14 mouse cellular contexts compared by ENCODE assay signal in the genomic region with DNA sequence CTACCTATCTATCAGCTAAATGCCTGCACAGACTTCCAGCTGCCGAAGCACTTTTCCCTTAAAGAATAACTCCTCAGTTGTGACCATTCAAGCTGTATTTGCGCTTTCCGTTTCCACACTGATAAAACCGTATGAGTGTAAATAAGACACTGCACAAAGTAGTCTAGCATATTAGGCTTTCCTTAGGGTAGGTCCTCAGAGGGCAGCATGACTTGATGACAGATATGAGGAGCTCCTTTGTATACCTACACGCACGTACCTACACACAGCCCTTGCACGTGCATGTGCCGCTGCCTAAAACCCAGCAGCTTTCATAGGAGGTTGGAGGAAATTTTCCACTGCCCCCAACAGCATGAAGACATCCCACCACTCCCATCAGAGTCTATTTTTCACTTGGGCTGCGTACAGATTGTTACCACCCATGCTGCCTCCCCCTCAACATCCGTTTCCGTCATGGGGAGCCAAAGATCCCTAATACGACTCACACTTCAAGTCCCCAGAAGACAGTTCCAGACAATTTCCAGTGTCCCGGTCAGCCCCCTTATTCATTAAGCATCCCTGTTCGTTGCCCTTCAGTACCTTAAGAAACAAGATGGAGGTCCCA. TPM values are rescaled to one million over a fixed set of nuclear protein-coding genes. Genes with fewer than 3 reads are reported as not detected.
DNase-seq lines count a peak whose midpoint lies in the region; ATAC-seq and TF ChIP-seq lines count a peak whose summit lies in the region.
"Had no signal": no experiment of that assay in that cellular context is flagged by ENCODE, and none has a peak within 500 bp of the region (broad histone marks: within the 10 kb centered on the region; RNA-seq: fewer than 3 reads in every experiment).

No protein-coding gene starts in this region.

- H3K4me3 ChIP-seq in heart, embryonic 16.5 days (ENCODE audit: low read length) = no peak overlapping the region
- no peak overlapping the region for H3K4me3 ChIP-seq in lung, postnatal 0 days (ENCODE audit: low read depth, low read length)
- H3K4me3 ChIP-seq in stomach, embryonic 15.5 days (replicated peaks) = no peak overlapping the region
- H3K4me3 ChIP-seq: forebrain, embryonic 15.5 days; liver, embryonic 13.5 days; midbrain, embryonic 12.5 days; myocyte had no signal

- TF ChIP-seq CTCF in lung, postnatal 0 days (IDR thresholded peaks at IDR 0.05) = no peak

- 77% methylated on average over 14 of the region's 14 CpGs for WGBS in heart, embryonic 16.5 days
- 72% methylated on average over 14 of the region's 14 CpGs for WGBS in lung, postnatal 0 days
- 74% methylated on average over 14 of the region's 14 CpGs for WGBS in stomach, embryonic 15.5 days

- H3K27me3 ChIP-seq in heart, embryonic 16.5 days (ENCODE audit: control insufficient read depth, insufficient read depth, low read length) = no peaks in the 10 kb centered on the region
- H3K27me3 ChIP-seq in lung, postnatal 0 days (replicated peaks; ENCODE audit: insufficient read depth, low read length) = no peaks in the 10 kb centered on the region
- no peaks in the 10 kb centered on the region for H3K27me3 ChIP-seq in stomach, embryonic 15.5 days (replicated peaks)
- H3K27me3 ChIP-seq: forebrain, embryonic 15.5 days; liver, embryonic 13.5 days; midbrain, embryonic 12.5 days had no signal

- H3K4me2 ChIP-seq in heart, embryonic 16.5 days (ENCODE audit: low read depth, low read length) = no peak overlapping the region
- 0 out of 2 replicates have a peak overlapping the region, but pooled peaks have one; percentile 15 for H3K4me2 ChIP-seq in lung, postnatal 0 days (replicated peaks; ENCODE audit: low read depth, low read length)
- H3K4me2 ChIP-seq in stomach, embryonic 15.5 days = no peak overlapping the region
- H3K4me2 ChIP-seq: forebrain, embryonic 15.5 days; liver, embryonic 13.5 days; midbrain, embryonic 12.5 days had no signal

- ATAC-seq in heart, embryonic 16.5 days (replicated peaks; ENCODE audit: extremely low read depth, insufficient read depth, low FRiP score) = no peak
- no peak for ATAC-seq in lung, postnatal 0 days
- ATAC-seq in stomach, embryonic 15.5 days (ENCODE audit: insufficient read depth, low FRiP score, low read depth) = peak; percentile 80

- no peak for DNase-seq in heart, postnatal 4 days
- no peak for DNase-seq in lung, postnatal 0 days (ENCODE audit: low spot score)
- DNase-seq in lung, postnatal 14 days = no peak
- DNase-seq in layer of hippocampus, adult 8-10 months (ENCODE audit: low spot score in 2 of 2) = peak; percentile 70 to 77
- no peak for DNase-seq in thymus, postnatal 4 days
- no peak for DNase-seq in cerebellum, adult 9-11 months
- DNase-seq: liver, embryonic 13.5 days; retina, postnatal 1 day; thymus, adult 2 months had no signal

- H3K27ac ChIP-seq in heart, embryonic 16.5 days (ENCODE audit: low read length) = 0 out of 2 replicates have a peak overlapping the region, but pooled peaks have one; percentile 50
- no peak overlapping the region for H3K27ac ChIP-seq in lung, postnatal 0 days (ENCODE audit: low read length)
- no peak overlapping the region for H3K27ac ChIP-seq in stomach, embryonic 15.5 days
- H3K27ac ChIP-seq: forebrain, embryonic 15.5 days; liver, embryonic 13.5 days; midbrain, embryonic 12.5 days had no signal

- no peak overlapping the region for H3K9ac ChIP-seq in heart, embryonic 16.5 days (ENCODE audit: low read length)
- H3K9ac ChIP-seq in lung, postnatal 0 days (replicated peaks; ENCODE audit: low read depth) = no peak overlapping the region
- no peak overlapping the region for H3K9ac ChIP-seq in stomach, embryonic 15.5 days
- H3K9ac ChIP-seq: forebrain, embryonic 15.5 days; liver, embryonic 13.5 days; midbrain, embryonic 12.5 days had no signal

- TF ChIP-seq EP300 in lung, postnatal 0 days (IDR thresholded peaks at IDR 0.05) = no peak

- H3K9me3 ChIP-seq in heart, embryonic 16.5 days (replicated peaks; ENCODE audit: control insufficient read depth, low read length) = no peaks in the 10 kb centered on the region
- H3K9me3 ChIP-seq in lung, postnatal 0 days (ENCODE audit: low read length) = no peaks in the 10 kb centered on the region
- no peaks in the 10 kb centered on the region for H3K9me3 ChIP-seq in stomach, embryonic 15.5 days
- H3K9me3 ChIP-seq: forebrain, embryonic 15.5 days had no signal

- H3K4me1 ChIP-seq in heart, embryonic 16.5 days (ENCODE audit: control insufficient read depth, insufficient read depth, low read length) = peaks cover 32% of the 10 kb centered on the region
- no peaks in the 10 kb centered on the region for H3K4me1 ChIP-seq in lung, postnatal 0 days (ENCODE audit: insufficient read depth, low read depth, low read length)
- no peaks in the 10 kb centered on the region for H3K4me1 ChIP-seq in stomach, embryonic 15.5 days
- H3K4me1 ChIP-seq: midbrain, embryonic 12.5 days had no signal

- H3K36me3 ChIP-seq in heart, embryonic 16.5 days (ENCODE audit: control insufficient read depth, insufficient read depth) = no peaks in the 10 kb centered on the region; the same call in 1 of the 2 replicates
- H3K36me3 ChIP-seq in lung, postnatal 0 days (ENCODE audit: insufficient read depth, low read length) = no peaks in the 10 kb centered on the region
- H3K36me3 ChIP-seq in stomach, embryonic 15.5 days = no peaks in the 10 kb centered on the region
- H3K36me3 ChIP-seq: forebrain, embryonic 15.5 days; liver, embryonic 13.5 days; midbrain, embryonic 12.5 days had no signal

RNA-seq across cellular contexts. Expression of gene Nos1ap, which starts 41.4 kb away (rescaled TPM):
- 14.6 and 15.9 TPM in 2 replicates for polyA plus RNA-seq in heart, embryonic 16.5 days (2015; fragmentation: Nextera tagmentation; extraction: Ambion mirVana)
- 10 to 100 TPM; 19.9 to 20.0 TPM for total RNA-seq in heart, postnatal 4 days (2021)
- polyA plus RNA-seq in lung, postnatal 0 days (2015; fragmentation: Nextera tagmentation; extraction: Ambion mirVana) = 8.0 and 9.9 TPM in 2 replicates
- total RNA-seq in layer of hippocampus, adult 8-10 months (2022) = 100 to 1,000 TPM; 191 to 254 (median 220) TPM
- 14.7 and 15.5 TPM in 2 replicates for polyA plus RNA-seq in stomach, embryonic 15.5 days (2015; fragmentation: Nextera tagmentation; extraction: Ambion mirVana)

Comparison
In these comparisons a context has a peak if more than half of its experiments do, and no peak if none do; other contexts are left out.
1. DNase-seq: peak in layer of hippocampus, adult 8-10 months (2 of 2); none in heart, postnatal 4 days (single experiment), lung, postnatal 0 days (single experiment), lung, postnatal 14 days (single experiment), thymus, postnatal 4 days (single experiment) and cerebellum, adult 9-11 months (single experiment).